Mouse (Mus musculus): ENCODE measurements around the gene Sfmbt2. TPM values are rescaled to one million over a fixed set of nuclear protein-coding genes. Genes with fewer than 3 reads are reported as not detected.
"Not testable (repeated sequence)": the region's sequence is repeated elsewhere in the genome, so short reads cannot be mapped to it uniquely, and the experiment has no call there.

Sfmbt2 gene
- polyA plus RNA-seq, 1 experiment from 2014 or later: 2.2 TPM

DNA sequence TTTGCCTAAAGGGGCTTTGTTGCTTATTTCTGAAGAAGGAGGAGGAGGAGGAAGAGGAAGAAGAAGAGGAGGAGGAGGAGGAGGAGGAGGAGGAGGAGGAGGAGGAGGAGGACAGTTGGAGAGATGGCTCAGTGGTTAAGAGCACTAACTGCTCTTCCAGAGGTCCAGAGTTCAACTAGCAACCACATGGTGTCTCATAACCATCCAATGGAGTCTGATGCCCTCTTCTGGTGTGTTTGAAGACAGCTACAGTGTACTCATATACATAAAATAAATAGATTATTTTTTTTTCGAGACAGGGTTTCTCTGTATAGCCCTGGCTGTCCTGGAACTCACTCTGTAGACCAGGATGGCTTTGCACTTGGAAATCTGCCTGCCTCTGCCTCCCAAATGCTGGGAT lies 26.2 kb upstream of the Sfmbt2 start:
- not testable (repeated sequence) for H3K9ac ChIP-seq (ENCODE audit: low read length); H3K4me2 ChIP-seq (ENCODE audit: low read depth, low read length); H3K4me3 ChIP-seq (replicated peaks; ENCODE audit: low read length); H3K27me3 ChIP-seq (ENCODE audit: control insufficient read depth, insufficient read depth, low read length); H3K9me3 ChIP-seq (replicated peaks; ENCODE audit: control insufficient read depth, low read length); H3K27ac ChIP-seq (ENCODE audit: low read length); H3K4me1 ChIP-seq (ENCODE audit: control insufficient read depth, insufficient read depth, low read length); ATAC-seq (ENCODE audit: insufficient read depth, low FRiP score); H3K36me3 ChIP-seq (ENCODE audit: control insufficient read depth, insufficient read depth, low read length)
- WGBS: 86% methylated on average over 1 of the region's 1 CpGs

DNA sequence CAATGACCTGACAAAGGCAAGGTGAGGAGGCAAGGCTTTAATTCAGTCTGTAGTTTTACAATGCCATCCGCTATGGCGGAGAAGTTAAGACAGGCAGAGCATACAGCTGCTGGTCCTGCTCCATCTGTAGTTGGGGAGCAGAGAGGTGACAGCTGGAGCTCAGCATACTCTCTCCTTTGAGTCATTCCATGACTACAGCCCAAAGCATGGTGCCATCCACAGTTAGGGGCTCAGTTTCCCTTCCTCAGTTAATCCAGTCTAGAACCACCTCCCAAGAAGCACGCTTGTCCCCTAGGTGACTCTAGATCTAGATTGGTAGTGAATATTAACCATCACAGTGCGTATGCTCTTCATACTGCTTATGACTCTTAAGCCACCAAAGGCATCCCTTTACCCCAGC lies 23.1 kb upstream of the Sfmbt2 start:
- Histone ChIP-seq H3K4me2 (ENCODE audit: low read depth, low read length) (no peak overlapping the region), H3K27me3 (ENCODE audit: control insufficient read depth, insufficient read depth, low read length) (no peaks in the 10 kb centered on the region), H3K27ac (ENCODE audit: low read length) (no peak overlapping the region), H3K4me1 (ENCODE audit: control insufficient read depth, insufficient read depth, low read length) (no peaks in the 10 kb centered on the region), H3K4me3 (replicated peaks; ENCODE audit: low read length) (no peak overlapping the region), H3K9me3 (replicated peaks; ENCODE audit: control insufficient read depth, low read length) (no peaks in the 10 kb centered on the region), H3K9ac (ENCODE audit: low read length) (no peak overlapping the region), H3K36me3 (ENCODE audit: control insufficient read depth, insufficient read depth, low read length) (no peaks in the 10 kb centered on the region)
- ATAC-seq (ENCODE audit: insufficient read depth, low FRiP score): no peak
- WGBS: 92% methylated on average over 4 of the region's 4 CpGs

DNA sequence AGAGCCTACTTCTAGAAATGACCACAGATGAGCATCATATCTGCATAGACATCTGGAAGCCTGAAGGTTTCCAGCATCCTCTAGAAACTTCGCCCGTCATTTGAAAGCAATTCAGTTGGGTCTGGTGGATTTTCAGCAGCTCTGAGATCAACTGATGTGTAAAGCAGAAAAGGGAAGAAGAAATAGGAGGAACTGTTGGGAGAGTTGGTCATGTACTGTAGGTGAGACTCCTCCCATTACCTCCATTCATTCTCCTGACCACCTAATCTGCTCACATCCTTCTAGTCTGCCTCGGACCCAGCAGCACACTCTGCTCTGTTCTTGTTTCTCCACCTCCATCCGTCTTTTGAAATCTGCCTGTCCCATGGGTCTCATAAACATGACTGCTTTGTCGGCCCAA lies 22.3 kb upstream of the Sfmbt2 start:
- no peak overlapping the region for H3K9ac ChIP-seq (ENCODE audit: low read length)
- no peak for ATAC-seq (ENCODE audit: insufficient read depth, low FRiP score)
- no peaks in the 10 kb centered on the region for H3K36me3 ChIP-seq (ENCODE audit: control insufficient read depth, insufficient read depth, low read length)
- H3K27me3 ChIP-seq (ENCODE audit: control insufficient read depth, insufficient read depth, low read length): no peaks in the 10 kb centered on the region
- no peak overlapping the region for H3K4me2 ChIP-seq (ENCODE audit: low read depth, low read length)
- WGBS: 72% methylated on average over 5 of the region's 5 CpGs
- H3K4me1 ChIP-seq (ENCODE audit: control insufficient read depth, insufficient read depth, low read length): no peaks in the 10 kb centered on the region
- H3K9me3 ChIP-seq (replicated peaks; ENCODE audit: control insufficient read depth, low read length): no peaks in the 10 kb centered on the region
- no peak overlapping the region for H3K27ac ChIP-seq (ENCODE audit: low read length)
- H3K4me3 ChIP-seq (replicated peaks; ENCODE audit: low read length): no peak overlapping the region

DNA sequence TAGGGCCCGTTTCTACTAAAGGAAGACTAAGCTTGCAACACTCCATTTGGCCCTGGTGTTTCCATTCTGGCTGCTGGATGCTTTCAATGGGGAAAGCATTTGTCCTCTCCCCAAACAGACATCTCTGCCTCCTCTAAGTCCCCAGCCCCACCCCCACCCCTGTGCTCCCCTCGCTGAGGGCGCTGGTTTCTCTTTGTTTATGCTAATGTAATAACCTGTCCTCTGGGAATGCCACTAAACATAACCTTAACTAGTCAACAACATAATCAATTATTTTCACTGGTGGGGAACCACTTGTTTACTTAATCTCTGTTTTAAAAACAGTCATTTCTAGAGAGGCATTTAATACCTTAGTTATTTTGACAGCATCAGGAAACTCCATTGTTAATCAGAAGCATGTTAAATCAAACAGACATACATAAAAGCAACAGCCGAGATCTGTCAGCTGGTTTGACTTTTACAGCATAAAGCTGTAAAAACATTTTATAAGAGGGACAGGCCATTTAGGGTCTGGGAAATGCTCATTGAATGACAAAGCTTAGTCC lies 20.0 kb upstream of the Sfmbt2 start:
- no peak overlapping the region for H3K9ac ChIP-seq (ENCODE audit: low read length)
- no peaks in the 10 kb centered on the region for H3K27me3 ChIP-seq (ENCODE audit: control insufficient read depth, insufficient read depth, low read length)
- no peak for ATAC-seq (ENCODE audit: insufficient read depth, low FRiP score)
- H3K27ac ChIP-seq (ENCODE audit: low read length): no peak overlapping the region
- H3K4me1 ChIP-seq (ENCODE audit: control insufficient read depth, insufficient read depth, low read length): no peaks in the 10 kb centered on the region
- H3K4me3 ChIP-seq (replicated peaks; ENCODE audit: low read length): no peak overlapping the region
- H3K4me2 ChIP-seq (ENCODE audit: low read depth, low read length): no peak overlapping the region
- no peaks in the 10 kb centered on the region for H3K9me3 ChIP-seq (replicated peaks; ENCODE audit: control insufficient read depth, low read length)
- 9% methylated on average over 4 of the region's 4 CpGs for WGBS
- no peaks in the 10 kb centered on the region for H3K36me3 ChIP-seq (ENCODE audit: control insufficient read depth, insufficient read depth, low read length)

DNA sequence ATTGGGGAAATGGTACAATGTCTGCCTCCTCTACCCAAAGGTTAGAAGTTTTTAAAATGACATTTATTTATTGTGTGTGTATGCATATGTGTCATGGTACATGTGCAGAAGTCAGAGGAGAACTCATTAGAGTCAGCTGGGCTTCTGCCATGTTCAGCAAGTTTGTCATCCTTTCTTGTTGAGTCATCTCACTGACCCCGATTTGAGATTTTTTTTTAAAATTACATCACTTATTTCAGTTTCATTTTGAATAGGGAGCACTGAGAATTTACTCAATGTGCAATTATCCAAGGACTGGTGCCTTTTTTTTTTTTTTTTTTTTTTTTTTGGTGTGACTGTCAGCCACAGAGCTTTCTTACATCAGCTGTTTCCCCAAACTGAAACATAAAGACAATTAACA lies 19.2 kb upstream of the Sfmbt2 start:
- no peaks in the 10 kb centered on the region for H3K36me3 ChIP-seq (ENCODE audit: control insufficient read depth, insufficient read depth, low read length)
- H3K4me1 ChIP-seq (ENCODE audit: control insufficient read depth, insufficient read depth, low read length): no peaks in the 10 kb centered on the region
- no peak overlapping the region for H3K4me2 ChIP-seq (ENCODE audit: low read depth, low read length)
- no peak overlapping the region for H3K4me3 ChIP-seq (replicated peaks; ENCODE audit: low read length)
- no peaks in the 10 kb centered on the region for H3K27me3 ChIP-seq (ENCODE audit: control insufficient read depth, insufficient read depth, low read length)
- no peak for ATAC-seq (ENCODE audit: insufficient read depth, low FRiP score)
- no peaks in the 10 kb centered on the region for H3K9me3 ChIP-seq (replicated peaks; ENCODE audit: control insufficient read depth, low read length)
- H3K9ac ChIP-seq (ENCODE audit: low read length): no peak overlapping the region
- H3K27ac ChIP-seq (ENCODE audit: low read length): no peak overlapping the region
- 56% methylated on average over 1 of the region's 1 CpGs for WGBS

DNA sequence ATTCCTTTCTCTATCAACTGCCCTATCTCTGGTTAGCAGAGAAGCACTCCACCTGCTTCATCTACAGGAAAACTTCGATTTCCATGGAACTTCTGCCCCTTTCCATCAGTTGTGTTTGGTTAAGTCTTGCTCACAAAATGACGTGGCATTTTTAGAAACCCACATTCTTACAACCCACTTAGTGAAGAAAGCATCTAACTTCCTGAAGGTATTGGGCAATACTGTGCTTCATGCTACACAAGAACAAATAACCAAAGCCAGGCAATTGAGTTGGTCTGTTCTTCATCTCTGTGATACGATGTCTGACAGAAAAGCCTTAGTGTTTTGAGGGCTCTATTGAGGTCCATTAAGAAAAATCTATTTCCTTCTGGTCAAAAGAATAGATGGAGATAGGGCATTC lies 17.4 kb upstream of the Sfmbt2 start:
- Histone ChIP-seq H3K9ac (ENCODE audit: low read length) (no peak overlapping the region), H3K36me3 (ENCODE audit: control insufficient read depth, insufficient read depth, low read length) (no peaks in the 10 kb centered on the region), H3K27me3 (ENCODE audit: control insufficient read depth, insufficient read depth, low read length) (no peaks in the 10 kb centered on the region), H3K4me3 (replicated peaks; ENCODE audit: low read length) (no peak overlapping the region), H3K4me2 (ENCODE audit: low read depth, low read length) (no peak overlapping the region), H3K4me1 (ENCODE audit: control insufficient read depth, insufficient read depth, low read length) (no peaks in the 10 kb centered on the region), H3K27ac (ENCODE audit: low read length) (no peak overlapping the region), H3K9me3 (replicated peaks; ENCODE audit: control insufficient read depth, low read length) (no peaks in the 10 kb centered on the region)
- no peak for ATAC-seq (ENCODE audit: insufficient read depth, low FRiP score)
- 66% methylated on average over 3 of the region's 3 CpGs for WGBS

DNA sequence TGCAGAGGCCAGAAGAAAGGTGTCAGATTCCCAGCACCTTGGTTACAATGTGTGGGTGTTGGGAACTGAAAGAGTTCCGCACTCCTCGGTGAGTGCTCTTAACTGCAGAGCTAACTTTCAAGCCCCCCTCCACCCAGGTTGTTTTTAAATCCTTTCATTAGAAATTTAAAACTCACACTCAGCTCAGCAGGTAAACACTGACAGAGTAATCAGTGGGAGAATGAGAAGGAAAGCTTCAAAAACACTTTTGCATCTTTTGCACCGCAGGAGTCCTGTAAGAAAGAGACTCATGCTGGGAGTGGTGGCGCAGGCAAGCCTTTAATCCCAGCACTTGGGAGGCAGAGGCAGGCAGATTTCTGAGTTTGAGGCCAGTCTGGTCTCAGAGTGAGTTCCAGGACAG lies 16.4 kb upstream of the Sfmbt2 start:
- Histone ChIP-seq H3K4me1 (ENCODE audit: control insufficient read depth, insufficient read depth, low read length) (no peaks in the 10 kb centered on the region), H3K4me2 (ENCODE audit: low read depth, low read length) (no peak overlapping the region), H3K36me3 (ENCODE audit: control insufficient read depth, insufficient read depth, low read length) (no peaks in the 10 kb centered on the region), H3K9ac (ENCODE audit: low read length) (no peak overlapping the region), H3K27me3 (ENCODE audit: control insufficient read depth, insufficient read depth, low read length) (no peaks in the 10 kb centered on the region), H3K9me3 (replicated peaks; ENCODE audit: control insufficient read depth, low read length) (no peaks in the 10 kb centered on the region), H3K27ac (ENCODE audit: low read length) (no peak overlapping the region), H3K4me3 (replicated peaks; ENCODE audit: low read length) (no peak overlapping the region)
- 69% methylated on average over 4 of the region's 4 CpGs for WGBS
- ATAC-seq (ENCODE audit: insufficient read depth, low FRiP score): no peak

DNA sequence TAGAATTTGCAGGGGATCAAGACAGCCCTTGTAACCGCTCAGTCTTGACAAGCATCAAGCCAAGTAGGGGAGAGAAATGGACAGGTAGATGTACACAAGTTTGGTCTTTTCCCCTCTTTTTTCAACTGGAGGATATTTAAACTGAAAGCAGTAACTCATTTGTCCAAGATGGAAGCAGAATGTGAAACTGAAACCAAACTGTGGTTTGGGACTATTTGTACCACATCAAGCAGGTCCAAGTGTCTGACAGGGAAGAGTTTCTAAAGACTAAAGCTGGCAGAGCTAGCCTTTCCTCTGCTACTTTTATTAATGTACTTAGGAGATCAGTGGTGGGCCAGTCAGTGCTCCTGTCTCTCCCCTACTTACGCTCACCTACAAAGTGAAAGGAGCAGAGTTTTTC lies 10.4 kb upstream of the Sfmbt2 start:
- Histone ChIP-seq H3K9ac (ENCODE audit: low read length) (no peak overlapping the region), H3K9me3 (replicated peaks; ENCODE audit: control insufficient read depth, low read length) (no peaks in the 10 kb centered on the region), H3K4me1 (ENCODE audit: control insufficient read depth, insufficient read depth, low read length) (no peaks in the 10 kb centered on the region), H3K4me2 (ENCODE audit: low read depth, low read length) (no peak overlapping the region), H3K27ac (ENCODE audit: low read length) (no peak overlapping the region), H3K36me3 (ENCODE audit: control insufficient read depth, insufficient read depth, low read length) (no peaks in the 10 kb centered on the region), H3K4me3 (replicated peaks; ENCODE audit: low read length) (no peak overlapping the region), H3K27me3 (ENCODE audit: control insufficient read depth, insufficient read depth, low read length) (0 out of 2 replicates have a peak, but pooled peaks cover 3% of the 10 kb centered on the region)
- ATAC-seq (ENCODE audit: insufficient read depth, low FRiP score): no peak
- whole genome bisulfite sequencing: 82% methylated on average over 2 of the region's 2 CpGs

DNA sequence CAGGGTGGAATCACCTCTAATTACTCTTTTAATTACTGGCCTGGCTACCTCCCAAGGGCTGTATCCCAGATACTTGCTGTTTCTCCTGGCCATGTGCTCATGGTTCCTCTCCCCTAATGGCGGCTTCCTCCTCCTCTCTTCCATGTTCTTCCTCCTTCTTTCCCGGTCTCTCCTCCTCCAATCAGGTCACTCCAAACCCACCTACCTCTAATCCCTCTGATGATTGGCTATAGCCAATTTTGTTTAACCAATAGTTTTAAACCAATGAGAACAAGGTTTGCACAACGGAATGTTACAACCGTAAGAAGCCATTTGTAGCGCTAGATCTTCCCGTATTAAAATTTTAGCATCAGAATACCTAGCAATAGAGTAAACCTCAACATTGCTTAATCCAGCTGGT lies 5.2 kb upstream of the Sfmbt2 start:
- H3K9me3 ChIP-seq (replicated peaks; ENCODE audit: control insufficient read depth, low read length): no peaks in the 10 kb centered on the region
- H3K27me3 ChIP-seq (ENCODE audit: control insufficient read depth, insufficient read depth, low read length): peaks cover 18% of the 10 kb centered on the region
- no peak overlapping the region for H3K4me3 ChIP-seq (replicated peaks; ENCODE audit: low read length)
- H3K9ac ChIP-seq (ENCODE audit: low read length): no peak overlapping the region
- no peak overlapping the region for H3K27ac ChIP-seq (ENCODE audit: low read length)
- WGBS: 90% methylated on average over 6 of the region's 6 CpGs
- H3K36me3 ChIP-seq (ENCODE audit: control insufficient read depth, insufficient read depth, low read length): no peaks in the 10 kb centered on the region
- H3K4me2 ChIP-seq (ENCODE audit: low read depth, low read length): no peak overlapping the region
- H3K4me1 ChIP-seq (ENCODE audit: control insufficient read depth, insufficient read depth, low read length): no peaks in the 10 kb centered on the region
- no peak for ATAC-seq (ENCODE audit: insufficient read depth, low FRiP score)

DNA sequence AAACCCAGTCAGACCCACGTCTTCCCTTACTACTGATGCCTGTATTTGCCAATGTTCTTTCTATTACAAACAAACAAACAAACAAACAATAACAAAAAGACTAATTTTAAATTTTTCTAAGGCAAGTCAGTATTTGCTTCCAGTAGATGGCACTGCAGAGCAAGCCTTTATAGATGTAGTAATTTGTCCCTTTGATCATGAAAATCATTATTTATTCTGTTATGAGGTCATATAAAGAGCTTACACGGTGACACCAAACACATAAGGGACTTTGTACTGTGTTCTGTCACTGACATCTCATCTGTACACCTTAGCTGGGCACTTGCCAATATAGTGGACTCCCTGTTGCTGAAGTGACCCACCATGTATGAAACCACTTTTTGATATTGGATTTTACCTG lies 4.0 kb upstream of the Sfmbt2 start:
- Histone ChIP-seq H3K4me3 (replicated peaks; ENCODE audit: low read length) (no peak overlapping the region), H3K9ac (ENCODE audit: low read length) (no peak overlapping the region), H3K27me3 (ENCODE audit: control insufficient read depth, insufficient read depth, low read length) (peaks cover 30% of the 10 kb centered on the region), H3K27ac (ENCODE audit: low read length) (no peak overlapping the region), H3K4me2 (ENCODE audit: low read depth, low read length) (no peak overlapping the region), H3K4me1 (ENCODE audit: control insufficient read depth, insufficient read depth, low read length) (no peaks in the 10 kb centered on the region), H3K9me3 (replicated peaks; ENCODE audit: control insufficient read depth, low read length) (no peaks in the 10 kb centered on the region), H3K36me3 (ENCODE audit: control insufficient read depth, insufficient read depth, low read length) (no peaks in the 10 kb centered on the region)
- 21% methylated on average over 2 of the region's 2 CpGs for WGBS
- no peak for ATAC-seq (ENCODE audit: insufficient read depth, low FRiP score)
